In the genomic region with DNA sequence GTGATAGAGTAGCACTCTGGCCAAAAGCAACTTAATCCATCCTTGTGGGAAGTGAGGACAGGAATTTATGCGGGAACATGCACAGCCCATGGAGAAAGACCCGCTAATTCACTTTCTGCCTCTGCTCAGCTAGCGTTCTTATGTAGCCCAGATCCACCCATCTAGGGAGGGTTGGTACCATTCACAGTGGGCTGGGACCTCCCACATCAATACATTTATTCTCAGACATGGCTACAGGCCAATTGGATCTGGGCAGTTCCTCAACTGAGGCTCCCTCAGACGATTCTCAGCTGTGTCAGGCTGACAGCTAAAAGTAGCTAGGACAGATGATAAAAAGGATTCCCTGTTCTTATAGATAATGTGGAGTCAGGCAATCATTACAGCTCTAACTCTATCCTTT, we compare ENCODE assay signal across 16 mouse cellular contexts. TPM values are rescaled to one million over a fixed set of nuclear protein-coding genes. Genes with fewer than 3 reads are reported as not detected.
A peak's percentile ranks its signal among the peaks of the same experiment; 100 is the strongest.
DNase-seq lines count a peak whose midpoint lies in the region; ATAC-seq and TF ChIP-seq lines count a peak whose summit lies in the region.
"Had no signal": no experiment of that assay in that cellular context is flagged by ENCODE, and none has a peak within 500 bp of the region (broad histone marks: within the 10 kb centered on the region; RNA-seq: fewer than 3 reads in every experiment).

No protein-coding gene starts in this region.

- H3K27ac ChIP-seq in kidney, embryonic 16.5 days (ENCODE audit: low read length) = peak overlapping the region; percentile 34
- H3K27ac ChIP-seq in lung, postnatal 0 days (ENCODE audit: low read length) = no peak overlapping the region
- no peak overlapping the region for H3K27ac ChIP-seq in intestine, embryonic 16.5 days (ENCODE audit: low read length)
- no peak overlapping the region for H3K27ac ChIP-seq in stomach, postnatal 0 days (replicated peaks)
- H3K27ac ChIP-seq: forebrain, embryonic 15.5 days; hindbrain, embryonic 15.5 days; liver, embryonic 14.5 days had no signal

- no peak for TF ChIP-seq POLR2A in lung, adult 2 months (IDR thresholded peaks at IDR 0.05; ENCODE audit: borderline replicate concordance, extremely low read depth, low read depth, low read length)

- no peak overlapping the region for H3K4me3 ChIP-seq in kidney, embryonic 16.5 days (ENCODE audit: low read length)
- no peak overlapping the region for H3K4me3 ChIP-seq in lung, postnatal 0 days (ENCODE audit: low read depth, low read length)
- H3K4me3 ChIP-seq in lung, adult 2 months (replicated peaks; ENCODE audit: extremely low read depth, low read depth, low read length) = no peak overlapping the region
- no peak overlapping the region for H3K4me3 ChIP-seq in intestine, embryonic 16.5 days (ENCODE audit: low read length)
- H3K4me3 ChIP-seq in stomach, postnatal 0 days (ENCODE audit: low read depth, low read length) = no peak overlapping the region
- H3K4me3 ChIP-seq: forebrain, embryonic 15.5 days; heart, embryonic 12.5 days; hindbrain, embryonic 15.5 days had no signal

- peaks cover 11% of the 10 kb centered on the region; the same call in 1 of the 2 replicates for H3K4me1 ChIP-seq in kidney, embryonic 16.5 days (ENCODE audit: insufficient read depth, low read length)
- H3K4me1 ChIP-seq in lung, postnatal 0 days (ENCODE audit: insufficient read depth, low read depth, low read length) = no peaks in the 10 kb centered on the region
- no peaks in the 10 kb centered on the region for H3K4me1 ChIP-seq in lung, adult 2 months (ENCODE audit: control insufficient read depth, insufficient read depth, low read length)
- H3K4me1 ChIP-seq in intestine, embryonic 16.5 days (ENCODE audit: control insufficient read depth, insufficient read depth, low read length) = 0 out of 2 replicates have a peak, but pooled peaks cover 6% of the 10 kb centered on the region
- H3K4me1 ChIP-seq in stomach, postnatal 0 days (replicated peaks; ENCODE audit: control insufficient read depth, insufficient read depth) = no peaks in the 10 kb centered on the region
- H3K4me1 ChIP-seq: forebrain, embryonic 15.5 days; heart, embryonic 12.5 days; hindbrain, embryonic 15.5 days had no signal

- no peak for ATAC-seq in kidney, embryonic 16.5 days (ENCODE audit: low FRiP score, low TSS enrichment)
- peak; percentile 53; the same call in 1 of the 2 replicates for ATAC-seq in lung, postnatal 0 days
- peak; percentile 30; the same call in 1 of the 2 replicates for ATAC-seq in intestine, embryonic 16.5 days
- ATAC-seq in stomach, postnatal 0 days (ENCODE audit: low FRiP score, low TSS enrichment) = no peak
- no peak for ATAC-seq in megakaryocyte, adult 5-6 weeks (ENCODE audit: poor library complexity, severe bottlenecking)
- ATAC-seq: forebrain, embryonic 15.5 days had no signal

- H3K27me3 ChIP-seq in kidney, embryonic 16.5 days (ENCODE audit: insufficient read depth, low read length) = no peaks in the 10 kb centered on the region
- no peaks in the 10 kb centered on the region for H3K27me3 ChIP-seq in lung, postnatal 0 days (replicated peaks; ENCODE audit: insufficient read depth, low read length)
- H3K27me3 ChIP-seq in intestine, embryonic 16.5 days (replicated peaks; ENCODE audit: control insufficient read depth, insufficient read depth, low read length) = no peaks in the 10 kb centered on the region
- no peaks in the 10 kb centered on the region for H3K27me3 ChIP-seq in stomach, postnatal 0 days (ENCODE audit: control insufficient read depth, insufficient read depth, low read length)
- H3K27me3 ChIP-seq: forebrain, embryonic 15.5 days; heart, embryonic 12.5 days; hindbrain, embryonic 15.5 days had no signal

- WGBS in kidney, embryonic 16.5 days = 58% methylated on average over 4 of the region's 4 CpGs
- WGBS in lung, postnatal 0 days = 60% methylated on average over 4 of the region's 4 CpGs
- 47% methylated on average over 4 of the region's 4 CpGs for WGBS in lung, adult 2 months
- WGBS in intestine, embryonic 16.5 days = 53% methylated on average over 4 of the region's 4 CpGs
- WGBS in stomach, postnatal 0 days = 41% methylated on average over 4 of the region's 4 CpGs

- no peak for TF ChIP-seq CTCF in lung, postnatal 0 days (IDR thresholded peaks at IDR 0.05)
- TF ChIP-seq CTCF in lung, adult 2 months (IDR thresholded peaks at IDR 0.05; ENCODE audit: insufficient read depth, low read length) = no peak
- no peak for TF ChIP-seq CTCF in stomach, postnatal 0 days (IDR thresholded peaks at IDR 0.05; ENCODE audit: low read depth)

- H3K36me3 ChIP-seq in kidney, embryonic 16.5 days (ENCODE audit: insufficient read depth, low read length) = no peaks in the 10 kb centered on the region
- H3K36me3 ChIP-seq in lung, postnatal 0 days (ENCODE audit: insufficient read depth, low read length) = no peaks in the 10 kb centered on the region
- H3K36me3 ChIP-seq in intestine, embryonic 16.5 days (ENCODE audit: control insufficient read depth, insufficient read depth, low read length) = no peaks in the 10 kb centered on the region
- no peaks in the 10 kb centered on the region for H3K36me3 ChIP-seq in stomach, postnatal 0 days (ENCODE audit: control insufficient read depth, insufficient read depth, low read length)
- H3K36me3 ChIP-seq: forebrain, embryonic 15.5 days; heart, embryonic 12.5 days; hindbrain, embryonic 15.5 days had no signal

- H3K9me3 ChIP-seq in kidney, embryonic 16.5 days (ENCODE audit: low read length) = peaks cover 3% of the 10 kb centered on the region; the same call in 1 of the 2 replicates
- H3K9me3 ChIP-seq in lung, postnatal 0 days (ENCODE audit: low read length) = no peaks in the 10 kb centered on the region
- no peaks in the 10 kb centered on the region for H3K9me3 ChIP-seq in intestine, embryonic 16.5 days (ENCODE audit: control insufficient read depth, low read length)
- H3K9me3 ChIP-seq in stomach, postnatal 0 days (ENCODE audit: control insufficient read depth, low read length) = no peaks in the 10 kb centered on the region
- H3K9me3 ChIP-seq: forebrain, embryonic 15.5 days; hindbrain, embryonic 15.5 days had no signal

- DNase-seq in kidney, postnatal 25 days = no peak
- DNase-seq in lung, postnatal 0 days (ENCODE audit: low spot score) = peak; percentile 24
- DNase-seq in lung, adult 2 months = no peak
- DNase-seq in stomach, postnatal 0 days (ENCODE audit: low spot score) = no peak
- DNase-seq: gastrocnemius, postnatal 14 days; midbrain, embryonic 14.5 days had no signal

- no peak overlapping the region for H3K4me2 ChIP-seq in kidney, embryonic 16.5 days (replicated peaks; ENCODE audit: low read depth, low read length)
- no peak overlapping the region for H3K4me2 ChIP-seq in lung, postnatal 0 days (replicated peaks; ENCODE audit: low read depth, low read length)
- no peak overlapping the region for H3K4me2 ChIP-seq in intestine, embryonic 16.5 days (ENCODE audit: low read depth, low read length)
- H3K4me2 ChIP-seq in stomach, postnatal 0 days (replicated peaks; ENCODE audit: low read depth) = peak overlapping the region; percentile 21; the same call in 1 of the 2 replicates
- H3K4me2 ChIP-seq: forebrain, embryonic 15.5 days; heart, embryonic 12.5 days; hindbrain, embryonic 15.5 days had no signal

- no peak for TF ChIP-seq EP300 in lung, postnatal 0 days (IDR thresholded peaks at IDR 0.05)
- TF ChIP-seq EP300 in stomach, postnatal 0 days (optimal IDR thresholded peaks at IDR 0.05) = no peak

- no peak overlapping the region for H3K9ac ChIP-seq in kidney, embryonic 16.5 days (replicated peaks; ENCODE audit: low read length)
- H3K9ac ChIP-seq in lung, postnatal 0 days (replicated peaks; ENCODE audit: low read depth) = no peak overlapping the region
- no peak overlapping the region for H3K9ac ChIP-seq in intestine, embryonic 16.5 days (ENCODE audit: low read depth, low read length)
- H3K9ac ChIP-seq in stomach, postnatal 0 days (ENCODE audit: low read length) = no peak overlapping the region
- H3K9ac ChIP-seq: forebrain, embryonic 15.5 days; heart, embryonic 12.5 days; hindbrain, embryonic 15.5 days; liver, embryonic 14.5 days had no signal

RNA-seq across cellular contexts. Expression of gene Aspa, which starts 2.0 kb away (rescaled TPM):
- polyA plus RNA-seq in kidney, embryonic 16.5 days (2015; fragmentation: Nextera tagmentation; extraction: Ambion mirVana) = 30.8 and 32.0 TPM in 2 replicates
- 5.3 and 9.0 TPM in 2 replicates for polyA plus RNA-seq in lung, postnatal 0 days (2015; fragmentation: Nextera tagmentation; extraction: Ambion mirVana)
- 1.5 and 2.2 TPM in 2 replicates for polyA plus RNA-seq in lung, adult 2 months (2012; rRNA removed)
- 1.5 and 2.3 TPM in 2 replicates for polyA plus RNA-seq in intestine, embryonic 16.5 days (2015; fragmentation: Nextera tagmentation; extraction: Ambion mirVana)
- polyA plus RNA-seq in stomach, postnatal 0 days (2015; fragmentation: Nextera tagmentation; extraction: Ambion mirVana) = 2.7 and 3.3 TPM in 2 replicates
- 1.1 and 1.3 TPM in 2 replicates for total RNA-seq in megakaryocyte, adult 5-6 weeks (2015)
- total RNA-seq in megakaryocyte, adult 5-6 weeks (2017) = 1.7 and 2.2 TPM in 2 replicates
- polyA plus RNA-seq: heart, embryonic 12.5 days; neural tube, embryonic 11.5 days had no signal

RNA-seq across cellular contexts. Expression of gene Gm49340, which starts 2.2 kb away (rescaled TPM):
- not detected in 2 replicates for polyA plus RNA-seq in kidney, embryonic 16.5 days (2015; fragmentation: Nextera tagmentation; extraction: Ambion mirVana)
- not detected in 2 replicates for polyA plus RNA-seq in lung, postnatal 0 days (2015; fragmentation: Nextera tagmentation; extraction: Ambion mirVana)
- 0.05 TPM in 1 of 2 replicates, not detected in the other for polyA plus RNA-seq in lung, adult 2 months (2012; rRNA removed)
- not detected in 2 replicates for polyA plus RNA-seq in intestine, embryonic 16.5 days (2015; fragmentation: Nextera tagmentation; extraction: Ambion mirVana)
- polyA plus RNA-seq in stomach, postnatal 0 days (2015; fragmentation: Nextera tagmentation; extraction: Ambion mirVana) = not detected in 2 replicates
- total RNA-seq in megakaryocyte, adult 5-6 weeks (2015) = not detected in 2 replicates
- total RNA-seq in megakaryocyte, adult 5-6 weeks (2017) = not detected in 2 replicates
- total RNA-seq: adrenal gland, adult 8-10 months; gastrocnemius, postnatal 14 days; left cerebral cortex, adult 8-10 months had no signal
- polyA plus RNA-seq: forebrain, embryonic 15.5 days; heart, embryonic 12.5 days; hindbrain, embryonic 15.5 days; midbrain, embryonic 14.5 days; neural tube, embryonic 11.5 days had no signal

RNA-seq across cellular contexts. Expression of gene Spata22, which starts 2.2 kb away (rescaled TPM):
- polyA plus RNA-seq in kidney, embryonic 16.5 days (2015; fragmentation: Nextera tagmentation; extraction: Ambion mirVana) = 0.27 and 0.29 TPM in 2 replicates
- polyA plus RNA-seq in lung, postnatal 0 days (2015; fragmentation: Nextera tagmentation; extraction: Ambion mirVana) = not detected in 2 replicates
- not detected in 2 replicates for polyA plus RNA-seq in lung, adult 2 months (2012; rRNA removed)
- polyA plus RNA-seq in intestine, embryonic 16.5 days (2015; fragmentation: Nextera tagmentation; extraction: Ambion mirVana) = 0.21 and 0.31 TPM in 2 replicates
- 0.17 TPM in 1 of 2 replicates, not detected in the other for polyA plus RNA-seq in stomach, postnatal 0 days (2015; fragmentation: Nextera tagmentation; extraction: Ambion mirVana)
- not detected in 2 replicates for total RNA-seq in megakaryocyte, adult 5-6 weeks (2015)
- not detected in 2 replicates for total RNA-seq in megakaryocyte, adult 5-6 weeks (2017)
- total RNA-seq: gastrocnemius, postnatal 14 days; left cerebral cortex, adult 8-10 months had no signal
- polyA plus RNA-seq: forebrain, embryonic 15.5 days; heart, embryonic 12.5 days; hindbrain, embryonic 15.5 days; midbrain, embryonic 14.5 days; neural tube, embryonic 11.5 days had no signal

RNA-seq across cellular contexts. Expression of gene Olfr20, which starts 23.2 kb away (rescaled TPM):
- not detected in 2 replicates for polyA plus RNA-seq in kidney, embryonic 16.5 days (2015; fragmentation: Nextera tagmentation; extraction: Ambion mirVana)
- polyA plus RNA-seq in lung, postnatal 0 days (2015; fragmentation: Nextera tagmentation; extraction: Ambion mirVana) = not detected in 2 replicates
- polyA plus RNA-seq in lung, adult 2 months (2012; rRNA removed) = not detected in 2 replicates
- polyA plus RNA-seq in intestine, embryonic 16.5 days (2015; fragmentation: Nextera tagmentation; extraction: Ambion mirVana) = not detected in 2 replicates
- 0.06 TPM in 1 of 2 replicates, not detected in the other for polyA plus RNA-seq in stomach, postnatal 0 days (2015; fragmentation: Nextera tagmentation; extraction: Ambion mirVana)
- total RNA-seq in megakaryocyte, adult 5-6 weeks (2015) = not detected in 2 replicates
- total RNA-seq in megakaryocyte, adult 5-6 weeks (2017) = not detected in 2 replicates
- total RNA-seq: adrenal gland, adult 8-10 months; gastrocnemius, postnatal 14 days; left cerebral cortex, adult 8-10 months had no signal
- polyA plus RNA-seq: forebrain, embryonic 15.5 days; heart, embryonic 12.5 days; hindbrain, embryonic 15.5 days; midbrain, embryonic 14.5 days; neural tube, embryonic 11.5 days had no signal

RNA-seq across cellular contexts. Expression of gene Olfr376, which starts 43.7 kb away (rescaled TPM):
- polyA plus RNA-seq in kidney, embryonic 16.5 days (2015; fragmentation: Nextera tagmentation; extraction: Ambion mirVana) = not detected in 2 replicates
- polyA plus RNA-seq in lung, postnatal 0 days (2015; fragmentation: Nextera tagmentation; extraction: Ambion mirVana) = not detected in 2 replicates
- polyA plus RNA-seq in lung, adult 2 months (2012; rRNA removed) = not detected in 2 replicates
- not detected in 2 replicates for polyA plus RNA-seq in intestine, embryonic 16.5 days (2015; fragmentation: Nextera tagmentation; extraction: Ambion mirVana)
- polyA plus RNA-seq in stomach, postnatal 0 days (2015; fragmentation: Nextera tagmentation; extraction: Ambion mirVana) = not detected in 2 replicates
- not detected in 2 replicates for total RNA-seq in megakaryocyte, adult 5-6 weeks (2015)
- total RNA-seq in megakaryocyte, adult 5-6 weeks (2017) = not detected in 2 replicates
- total RNA-seq: adrenal gland, adult 8-10 months; gastrocnemius, postnatal 14 days; left cerebral cortex, adult 8-10 months had no signal
- polyA plus RNA-seq: forebrain, embryonic 15.5 days; heart, embryonic 12.5 days; hindbrain, embryonic 15.5 days; liver, embryonic 14.5 days; midbrain, embryonic 14.5 days; neural tube, embryonic 11.5 days had no signal

Comparison
In these comparisons a context has a peak if more than half of its experiments do, and no peak if none do; other contexts are left out.
1. ATAC-seq: peak in lung, postnatal 0 days (single experiment) and intestine, embryonic 16.5 days (single experiment); none in kidney, embryonic 16.5 days (single experiment), stomach, postnatal 0 days (single experiment) and megakaryocyte, adult 5-6 weeks (single experiment).